Mouse (Mus musculus) megakaryocyte, embryonic 14.5 days (primary cell): Measurements from ENCODE around the gene Ror1.

Source experiments
- FLI1 ChIP-seq: IDR thresholded peaks from 2 replicates; pipeline ENCODE4 v1.6.1; 2012; ENCODE audit warnings: low read length, inconsistent platforms, mixed read lengths
- GATA1 ChIP-seq: IDR thresholded peaks from 3 replicates; pipeline ENCODE4 v1.6.1; 2012; ENCODE audit warnings: mixed read lengths, low read length, inconsistent platforms, borderline replicate concordance

- TF ChIP-seq GATA1 (no peak), FLI1 (no peak)
Observed at GRCm38 (mm10) chr4:100198275-100198674, 102.7 kb downstream of the Ror1 start.
